Mouse (Mus musculus): ENCODE results near the gene Olfr874.
"Not testable (repeated sequence)": the region's sequence is repeated elsewhere in the genome, so short reads cannot be mapped to it uniquely, and the experiment has no call there.

Olfr874 gene

GRCm38 (mm10) chr9:37744806-37745205 is at the start of gene Olfr874:
Olfr874 (plus strand) TSS chr9:37745106.
- no peak for DNase-seq

- no peak for DNase-seq
Measured at GRCm38 (mm10) chr9:37716150-37716549, 28.8 kb upstream of the Olfr874 start, which contains the start of gene Olfr160. Olfr160 (minus strand) TSS chr9:37716250.

DNA sequence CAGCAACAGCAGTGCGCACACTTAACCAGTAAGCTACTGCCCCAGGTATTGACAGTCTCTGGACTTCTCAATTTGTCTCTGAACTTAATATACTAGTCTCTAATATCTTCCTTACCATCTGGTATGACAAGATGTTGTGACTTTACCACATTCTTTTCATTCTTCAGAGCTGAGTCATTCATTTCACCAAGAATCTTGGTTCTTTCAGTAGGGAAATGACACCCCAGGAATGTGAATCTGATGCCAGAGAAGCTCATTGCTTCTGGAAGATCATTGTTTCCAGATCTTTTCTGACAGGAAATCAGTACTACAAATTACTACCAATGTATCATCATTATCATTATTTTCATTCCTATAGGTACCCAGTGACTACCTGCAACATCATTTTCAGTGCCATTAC is 10.6 kb upstream of the Olfr874 start:
- no peak for DNase-seq

DNA sequence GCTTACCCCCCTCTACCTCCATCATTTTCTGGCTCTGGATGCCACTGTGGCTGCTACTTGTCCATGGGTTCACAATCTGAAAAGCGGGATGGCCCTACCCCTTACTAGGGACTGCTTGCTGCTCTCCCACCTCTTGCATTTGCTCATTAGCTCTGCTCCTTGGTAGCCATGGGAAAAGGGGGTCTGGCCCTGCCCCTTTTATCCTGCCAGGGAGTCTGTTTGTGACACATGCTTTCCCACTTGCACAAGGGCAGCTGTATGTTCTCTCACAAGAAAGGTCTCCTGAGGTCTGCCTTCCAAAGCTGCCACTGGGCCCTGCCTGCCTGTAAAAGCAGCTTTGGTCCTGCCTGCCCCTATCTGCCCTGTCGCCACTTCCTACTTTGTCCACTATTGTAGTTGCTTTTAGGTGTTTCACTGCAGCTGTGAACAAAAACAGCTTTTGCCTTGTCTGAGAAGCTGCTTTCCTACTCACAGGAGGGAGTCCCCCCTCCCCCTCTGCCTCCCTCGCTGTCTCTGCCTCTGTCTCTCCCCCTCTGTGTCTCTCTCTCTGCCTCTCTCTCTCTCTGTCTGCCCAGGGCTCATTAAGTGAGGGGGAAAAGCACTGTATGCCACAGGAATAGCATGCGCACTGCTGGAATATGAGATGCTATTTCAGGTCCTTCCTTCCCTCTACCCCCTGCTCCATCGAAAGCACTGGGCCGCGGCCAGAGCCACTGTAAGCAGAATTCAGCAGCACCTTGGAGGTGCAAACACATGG is 5.6 kb downstream of the Olfr874 start:
- DNase-seq: no peak

GRCm38 (mm10) chr9:37751467-37751866 is 6.6 kb downstream of the Olfr874 start:
- DNase-seq: no peak

DNA sequence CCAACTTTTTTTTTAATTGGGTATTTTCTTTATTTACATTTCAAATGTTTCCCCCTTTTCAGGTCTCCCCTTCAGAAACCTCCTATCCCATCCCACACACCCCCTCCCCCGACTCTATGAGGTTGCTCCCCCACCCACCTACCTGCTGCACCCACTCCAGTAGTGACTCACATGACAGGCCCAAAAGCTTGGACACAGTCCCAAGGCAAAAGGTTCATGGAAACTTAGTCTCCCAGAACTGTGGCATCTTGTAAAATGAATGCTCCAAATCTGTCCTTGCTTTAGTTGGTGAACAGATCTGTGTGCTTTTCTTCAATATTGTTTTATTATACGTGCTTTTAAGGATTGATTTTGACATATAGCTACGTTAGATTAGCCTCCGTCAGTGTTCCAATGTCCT is 7.1 kb downstream of the Olfr874 start:
- no peak for DNase-seq

- no peak for DNase-seq
Measured at GRCm38 (mm10) chr9:37761728-37762127, 16.8 kb downstream of the Olfr874 start.

- no peak for DNase-seq
Measured at GRCm38 (mm10) chr9:37762541-37762940, 17.6 kb downstream of the Olfr874 start.

- DNase-seq: no peak
Measured at GRCm38 (mm10) chr9:37770661-37771060, 25.8 kb downstream of the Olfr874 start.

DNA sequence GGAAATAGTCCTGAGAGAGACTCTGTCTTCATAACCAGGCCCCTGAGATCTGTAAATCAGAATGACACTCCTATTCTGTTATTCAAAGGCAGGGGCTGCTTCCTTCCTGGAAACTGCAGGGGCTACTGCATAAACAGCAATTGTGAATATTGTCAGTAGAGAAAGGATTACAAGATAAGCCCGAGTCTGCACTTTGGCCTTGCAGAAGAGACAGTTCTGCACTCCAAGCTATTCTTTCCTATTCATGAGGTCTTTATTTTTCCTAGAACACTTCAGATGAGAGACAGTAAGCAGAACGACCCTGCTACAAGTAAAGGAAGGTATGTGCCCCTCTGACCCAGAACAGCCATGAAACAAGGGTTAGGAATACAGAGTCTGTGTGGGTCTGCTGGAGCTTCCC is 26.9 kb downstream of the Olfr874 start, which contains the start of gene Olfr875:
Gene Olfr875 (plus strand): TSS at position 99 of the 400 bp plus-strand sequence.
- DNase-seq: no peak

- no peak for DNase-seq
Measured at GRCm38 (mm10) chr9:37782766-37783260, 37.9 kb downstream of the Olfr874 start.

DNA sequence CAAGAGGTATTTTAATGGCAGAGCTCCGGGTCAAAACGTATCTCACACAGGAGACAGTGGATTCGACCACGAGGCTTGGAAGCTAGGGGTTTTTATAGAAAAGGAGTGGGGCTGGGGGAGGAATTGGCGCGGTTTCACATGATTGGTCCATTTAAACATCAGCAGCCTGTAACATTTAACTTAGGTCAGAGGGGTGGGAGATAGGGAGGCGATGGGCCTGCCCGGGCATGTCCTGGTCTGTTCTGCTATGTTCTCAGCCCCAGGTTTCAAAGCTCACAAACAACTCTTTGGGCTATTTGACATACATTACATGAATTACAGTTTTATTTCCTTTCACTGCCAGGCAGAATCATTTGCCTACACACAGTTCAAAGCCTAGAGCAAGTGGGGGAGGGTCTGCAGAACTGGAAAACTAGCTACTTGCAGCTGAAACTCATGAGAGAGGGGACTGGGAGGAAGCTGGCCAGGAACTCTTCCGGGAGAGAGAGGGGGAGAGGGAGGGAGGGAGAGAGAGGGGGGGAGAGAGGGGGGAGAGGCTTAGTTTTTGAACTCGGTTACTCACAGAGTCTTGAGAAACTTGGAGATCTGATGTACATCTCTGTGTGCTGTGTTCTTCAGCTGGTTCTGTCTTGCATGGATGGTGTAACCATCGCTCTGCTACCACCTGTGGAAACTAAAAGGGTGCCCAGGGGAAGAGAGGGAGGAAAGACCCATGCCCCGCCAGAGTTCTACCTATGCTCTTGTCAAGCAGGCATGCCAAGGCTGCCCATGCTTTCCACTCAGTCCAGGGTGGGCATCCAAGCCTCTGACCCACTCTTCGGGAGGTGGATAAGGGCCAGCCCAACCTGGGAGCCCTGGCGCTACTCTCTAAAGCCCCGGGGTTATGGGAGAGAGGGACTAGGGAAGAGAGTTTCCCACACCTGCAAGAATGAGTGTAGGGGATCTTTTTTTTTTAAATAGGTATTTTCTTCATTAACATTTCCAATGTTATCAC is 38.8 kb downstream of the Olfr874 start:
- not testable (repeated sequence) for DNase-seq

DNA sequence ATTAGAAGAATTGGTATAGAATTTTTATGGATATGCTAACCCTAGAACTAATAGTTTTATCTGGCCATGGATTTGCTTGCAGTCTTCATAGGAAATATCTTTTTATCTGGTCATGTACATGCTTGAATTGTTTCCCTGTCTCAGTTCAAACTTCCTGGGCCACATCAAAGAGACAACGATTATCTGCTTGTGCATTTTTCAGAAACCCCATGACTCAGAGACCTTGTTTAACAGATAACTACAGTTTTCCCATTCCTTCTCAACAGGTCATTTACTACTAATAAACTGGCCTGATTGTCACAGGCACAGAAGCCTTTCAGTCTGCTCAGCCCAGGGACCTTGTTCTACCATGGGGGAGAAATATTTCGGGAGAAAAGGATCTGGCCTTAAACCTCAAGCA is 41.5 kb downstream of the Olfr874 start:
- no peak for DNase-seq
